Mouse (Mus musculus) lung, adult 2 months (tissue): ENCODE results near the gene Gmnc.

Source experiments
- CTCF ChIP-seq: fragments of 200-500 bp; IDR thresholded peaks from 2 replicates; pipeline ENCODE4 v1.5.1; 2011; ENCODE audit warnings: mild to moderate bottlenecking, low read length, control low read depth; ENCODE audit not compliant: insufficient read depth
- POLR2A ChIP-seq: fragments of 200-500 bp; IDR thresholded peaks from 2 replicates; pipeline ENCODE4 v1.6.1; 2011; ENCODE audit warnings: low read depth, mild to moderate bottlenecking, control low read depth, low read length, borderline replicate concordance; ENCODE audit errors: extremely low read depth

DNA sequence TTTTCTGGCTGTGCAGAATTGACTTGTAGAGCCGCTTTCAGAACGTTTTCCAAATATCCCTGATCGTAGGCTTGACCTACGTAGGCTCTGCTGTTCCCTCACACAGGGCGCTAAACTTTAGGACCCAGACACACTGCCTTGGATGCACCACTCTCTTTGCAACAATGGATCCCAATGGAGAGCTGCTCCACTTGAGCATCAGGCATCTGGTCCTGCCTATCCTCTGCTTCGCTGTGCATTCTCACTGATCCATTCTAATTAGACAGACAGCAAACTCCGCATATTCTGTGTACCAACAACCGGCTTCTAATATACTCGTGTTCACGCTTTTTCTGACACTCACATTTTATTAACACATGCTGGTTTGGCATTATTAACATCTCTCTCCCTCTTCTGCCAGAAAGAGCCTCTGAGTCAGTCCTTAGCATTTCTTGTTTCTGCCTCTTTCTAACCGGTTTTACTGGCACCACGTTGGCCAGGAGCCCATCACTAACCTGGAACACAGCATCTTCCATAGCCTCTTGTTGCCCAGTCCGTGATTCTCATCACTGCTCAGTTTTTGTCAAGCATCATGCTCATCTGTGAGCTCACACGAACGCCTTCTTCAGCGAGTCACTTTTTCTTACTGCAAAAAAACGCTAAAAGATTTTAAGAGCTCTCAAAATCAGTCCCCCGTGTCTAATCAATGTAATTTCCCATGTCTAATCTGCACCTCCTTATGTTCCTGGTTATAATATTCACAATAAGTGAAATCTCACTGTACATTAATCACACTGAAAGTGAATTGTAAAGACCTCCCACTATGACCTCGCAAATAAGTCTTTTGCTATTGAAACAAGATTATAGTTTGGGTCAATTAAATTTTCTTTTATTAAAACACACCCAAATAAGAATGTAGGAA is 1.8 kb downstream of the Gmnc start:
- TF ChIP-seq CTCF: no peak
- no peak for TF ChIP-seq POLR2A
